ENCODE assay signal across 16 mouse cellular contexts in the genomic region with DNA sequence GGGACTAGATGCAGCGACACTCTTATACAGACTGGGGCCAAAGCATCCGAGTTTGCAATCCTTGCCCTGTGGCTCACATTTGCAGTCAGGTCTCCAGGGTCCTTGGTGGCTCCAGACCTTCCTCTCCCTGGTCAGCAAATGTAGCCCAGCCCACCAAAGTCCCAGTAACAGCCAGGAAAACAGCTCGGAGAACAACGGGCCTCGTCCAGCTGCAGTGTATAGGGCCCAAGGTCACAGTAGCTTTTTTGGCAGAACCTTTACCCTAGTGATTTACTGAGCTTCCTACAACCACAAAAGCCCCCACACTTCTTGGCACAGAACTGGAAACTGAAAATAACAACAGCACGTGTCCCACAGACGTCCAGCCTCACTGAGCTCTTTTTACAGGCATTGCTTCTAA. TPM values are rescaled to one million over a fixed set of nuclear protein-coding genes. Genes with fewer than 3 reads are reported as not detected.
DNase-seq lines count a peak whose midpoint lies in the region; ATAC-seq and TF ChIP-seq lines count a peak whose summit lies in the region.
"Had no signal": no experiment of that assay in that cellular context is flagged by ENCODE, and none has a peak within 500 bp of the region (broad histone marks: within the 10 kb centered on the region; RNA-seq: fewer than 3 reads in every experiment).

No protein-coding gene starts in this region.

- H3K36me3 ChIP-seq in heart, adult 2 months (ENCODE audit: control insufficient read depth, insufficient read depth, low read length), result peaks cover 6% of the 10 kb centered on the region
- no peaks in the 10 kb centered on the region for H3K36me3 ChIP-seq in heart, embryonic 12.5 days
- H3K36me3 ChIP-seq in lung, embryonic 15.5 days, result no peaks in the 10 kb centered on the region
- H3K36me3 ChIP-seq: hindbrain, embryonic 15.5 days had no signal

- no peak for TF ChIP-seq CTCF in heart, adult 2 months (IDR thresholded peaks at IDR 0.05)

- no peaks in the 10 kb centered on the region for H3K9me3 ChIP-seq in heart, embryonic 12.5 days (replicated peaks)
- H3K9me3 ChIP-seq in lung, embryonic 15.5 days, result no peaks in the 10 kb centered on the region
- H3K9me3 ChIP-seq: hindbrain, embryonic 15.5 days had no signal

- H3K4me2 ChIP-seq in heart, embryonic 12.5 days, result no peak overlapping the region
- no peak overlapping the region for H3K4me2 ChIP-seq in lung, embryonic 15.5 days
- H3K4me2 ChIP-seq: hindbrain, embryonic 15.5 days had no signal

- peak; percentile 73; the same call in 1 of the 2 replicates for TF ChIP-seq EP300 in heart, adult 2 months (IDR thresholded peaks at IDR 0.05; ENCODE audit: insufficient read depth, low read depth, low read length)

- no peak overlapping the region; the same call in 1 of the 2 replicates for H3K4me3 ChIP-seq in heart, adult 2 months
- H3K4me3 ChIP-seq in heart, embryonic 12.5 days, result no peak overlapping the region
- no peak overlapping the region for H3K4me3 ChIP-seq in lung, embryonic 15.5 days
- H3K4me3 ChIP-seq in brown adipose tissue, adult 24 weeks (ENCODE audit: insufficient read depth, low read depth, low read length), result peak overlapping the region; percentile 21
- H3K4me3 ChIP-seq: erythroblast, embryonic 14.5 days; hindbrain, embryonic 15.5 days; myocyte had no signal

- H3K27me3 ChIP-seq in heart, adult 2 months (ENCODE audit: control insufficient read depth, insufficient read depth, low read length), result no peaks in the 10 kb centered on the region
- no peaks in the 10 kb centered on the region for H3K27me3 ChIP-seq in heart, embryonic 12.5 days (replicated peaks)
- no peaks in the 10 kb centered on the region for H3K27me3 ChIP-seq in lung, embryonic 15.5 days
- H3K27me3 ChIP-seq: hindbrain, embryonic 15.5 days had no signal

- TF ChIP-seq POLR2A in heart, adult 2 months (IDR thresholded peaks at IDR 0.05; ENCODE audit: insufficient read depth, low read depth, low read length), result peak; percentile 55; the same call in 1 of the 2 replicates

- H3K79me2 ChIP-seq in heart, adult 2 months (replicated peaks; ENCODE audit: control insufficient read depth, insufficient read depth, low read length), result no peaks in the 10 kb centered on the region

- H3K9ac ChIP-seq in heart, adult 2 months (ENCODE audit: low read depth, low read length), result no peak overlapping the region; the same call in 1 of the 2 replicates
- no peak overlapping the region for H3K9ac ChIP-seq in heart, embryonic 12.5 days
- no peak overlapping the region for H3K9ac ChIP-seq in lung, embryonic 15.5 days
- H3K9ac ChIP-seq: hindbrain, embryonic 15.5 days had no signal

- 30% methylated on average over 7 of the region's 7 CpGs for WGBS in heart, adult 2 months
- WGBS in heart, embryonic 12.5 days, result 70% methylated on average over 7 of the region's 7 CpGs
- WGBS in lung, embryonic 15.5 days, result 41% methylated on average over 7 of the region's 7 CpGs

- peaks cover 12% of the 10 kb centered on the region for H3K4me1 ChIP-seq in heart, adult 2 months (ENCODE audit: control insufficient read depth, insufficient read depth, low read length)
- peaks cover 10% of the 10 kb centered on the region for H3K4me1 ChIP-seq in heart, embryonic 12.5 days (replicated peaks)
- H3K4me1 ChIP-seq in lung, embryonic 15.5 days, result peaks cover 11% of the 10 kb centered on the region; the same call in 1 of the 2 replicates
- peaks cover 34% of the 10 kb centered on the region for H3K4me1 ChIP-seq in brown adipose tissue, adult 24 weeks (ENCODE audit: control insufficient read depth, insufficient read depth, insufficient read length, low read length)
- H3K4me1 ChIP-seq: hindbrain, embryonic 15.5 days had no signal

- H3K27ac ChIP-seq in heart, adult 2 months, result peak overlapping the region; percentile 74
- H3K27ac ChIP-seq in heart, embryonic 12.5 days (ENCODE audit: poor library complexity, severe bottlenecking), result no peak overlapping the region
- no peak overlapping the region for H3K27ac ChIP-seq in lung, embryonic 15.5 days
- peak overlapping the region; percentile 96 for H3K27ac ChIP-seq in brown adipose tissue, adult 24 weeks (replicated peaks; ENCODE audit: low read depth, low read length)
- H3K27ac ChIP-seq: hindbrain, embryonic 15.5 days had no signal

- peak; percentile 51 to 68 for DNase-seq in heart, adult 2 months
- DNase-seq in lung, postnatal 36 days, result no peak
- DNase-seq in heart, postnatal 25 days (ENCODE audit: low spot score), result peak; percentile 44
- no peak for DNase-seq in right cerebral cortex, postnatal 10 days (ENCODE audit: low spot score in 2 of 2)
- DNase-seq: layer of hippocampus, adult 9-11 months; retina, postnatal 1 day; thymus, postnatal 4 days had no signal

- no peak for ATAC-seq in heart, embryonic 12.5 days (ENCODE audit: insufficient number of reproducible peaks, low FRiP score)
- ATAC-seq in lung, embryonic 15.5 days (ENCODE audit: borderline replicate concordance, extremely low read depth, low FRiP score, low TSS enrichment), result peak; percentile 58; the same call in 1 of the 2 replicates

- intact Hi-C loops in heart, adult 2 months (cut with DNase I), result loop anchor here (1.0 to 10.0 kb wide), 2 partner anchors 10 to 196 kb away; no protein-coding TSS in a partner anchor
- intact Hi-C loops in heart, postnatal 25 days (cut with DNase I), result no loop called here

RNA-seq across cellular contexts. Expression of gene Aqp7, which starts 7.0 kb away (rescaled TPM):
- total RNA-seq in heart, adult 2 months (2021), result 10 to 100 TPM; 21.6 to 33.0 TPM
- 32.7 and 53.4 TPM in 2 replicates for polyA plus RNA-seq in heart, adult 2 months (2012; rRNA removed)
- 0.09 TPM in 1 of 2 replicates, not detected in the other for polyA plus RNA-seq in heart, embryonic 12.5 days (2016; fragmentation: Nextera tagmentation; extraction: Ambion mirVana)
- 0.28 TPM in 1 of 2 replicates, not detected in the other for polyA plus RNA-seq in lung, embryonic 15.5 days (2015; fragmentation: Nextera tagmentation; extraction: Ambion mirVana)
- 124 and 138 TPM in 2 replicates for polyA plus RNA-seq in brown adipose tissue, adult 24 weeks (2012; ENCODE audit: insufficient read depth, insufficient read length, missing spikeins)
- total RNA-seq in heart, postnatal 25 days (2021), result 10 to 100 TPM; 31.8 to 33.7 TPM
- total RNA-seq: common myeloid progenitor, adult 5-6 weeks; left cerebral cortex, postnatal 36 days; megakaryocyte progenitor cell, adult 5-6 weeks had no signal
- polyA plus RNA-seq: erythroblast, embryonic 14.5 days; hindbrain, embryonic 15.5 days; myocyte had no signal

RNA-seq across cellular contexts. Expression of gene Aqp3, which starts 57.0 kb away (rescaled TPM):
- total RNA-seq in heart, adult 2 months (2021), result not detected
- polyA plus RNA-seq in heart, adult 2 months (2012; rRNA removed), result 0.20 and 4.2 TPM in 2 replicates
- polyA plus RNA-seq in heart, embryonic 12.5 days (2016; fragmentation: Nextera tagmentation; extraction: Ambion mirVana), result 2.2 and 2.6 TPM in 2 replicates
- polyA plus RNA-seq in lung, embryonic 15.5 days (2015; fragmentation: Nextera tagmentation; extraction: Ambion mirVana), result 1.3 and 2.2 TPM in 2 replicates
- not detected in 2 replicates for polyA plus RNA-seq in brown adipose tissue, adult 24 weeks (2012; ENCODE audit: insufficient read depth, insufficient read length, missing spikeins)
- not detected for total RNA-seq in heart, postnatal 25 days (2021)
- total RNA-seq: common myeloid progenitor, adult 5-6 weeks; left cerebral cortex, postnatal 36 days; megakaryocyte progenitor cell, adult 5-6 weeks had no signal
- polyA plus RNA-seq: myocyte had no signal

Comparison
In these comparisons a context has a peak if more than half of its experiments do, and no peak if none do; other contexts are left out.
1. H3K27ac ChIP-seq: peak in heart, adult 2 months (single experiment) and brown adipose tissue, adult 24 weeks (single experiment); none in heart, embryonic 12.5 days (single experiment) and lung, embryonic 15.5 days (single experiment).
2. RNA of gene Aqp7, which starts 7.0 kb away (polyA plus RNA-seq): 124 to 138 TPM in brown adipose tissue, adult 24 weeks and 32.7 to 53.4 TPM in heart, adult 2 months; 0.09 TPM in heart, embryonic 12.5 days and 0.28 TPM in lung, embryonic 15.5 days; every median in the first group is over 10 times any median in the second.
3. DNase-seq: peak in heart, adult 2 months (2 of 2) and heart, postnatal 25 days (single experiment); none in lung, postnatal 36 days (single experiment) and right cerebral cortex, postnatal 10 days (0 of 2).